Mouse (Mus musculus) brain, embryonic 14.5 days (tissue): ENCODE data around the gene Id3. TPM values are rescaled to one million over a fixed set of nuclear protein-coding genes. Genes with fewer than 3 reads are reported as not detected.

ENCODE experiments used
- DNase-seq: peaks from one replicate; pipeline ENCODE4 v3.0.0-alpha.2; 2011; ENCODE audit warnings: low read depth
- CTCF ChIP-seq: fragments of 200-500 bp; IDR thresholded peaks from 2 replicates; pipeline ENCODE4 v1.5.1; 2012; ENCODE audit warnings: inconsistent platforms, mild to moderate bottlenecking, moderate library complexity, borderline replicate concordance; ENCODE audit not compliant: insufficient read depth, insufficient read length; ENCODE audit errors: extremely low read depth
- POLR2A ChIP-seq: fragments of 200-500 bp; IDR thresholded peaks from 2 replicates; pipeline ENCODE4 v1.6.1; 2012; ENCODE audit warnings: mild to moderate bottlenecking, inconsistent platforms, borderline replicate concordance; ENCODE audit not compliant: poor library complexity, insufficient read depth, insufficient read length, severe bottlenecking; ENCODE audit errors: extremely low read depth
- polyA plus RNA-seq: library from polyadenylated mRNA; depleted of rRNA; stranded (reverse); fragments of >200 nt; gene quantifications from 2 replicates; pipeline ENCODE4 v1.2.3, GENCODE M21; 2012

Gene Id3
- polyA plus RNA-seq, 1 experiment = 107 TPM

DNA sequence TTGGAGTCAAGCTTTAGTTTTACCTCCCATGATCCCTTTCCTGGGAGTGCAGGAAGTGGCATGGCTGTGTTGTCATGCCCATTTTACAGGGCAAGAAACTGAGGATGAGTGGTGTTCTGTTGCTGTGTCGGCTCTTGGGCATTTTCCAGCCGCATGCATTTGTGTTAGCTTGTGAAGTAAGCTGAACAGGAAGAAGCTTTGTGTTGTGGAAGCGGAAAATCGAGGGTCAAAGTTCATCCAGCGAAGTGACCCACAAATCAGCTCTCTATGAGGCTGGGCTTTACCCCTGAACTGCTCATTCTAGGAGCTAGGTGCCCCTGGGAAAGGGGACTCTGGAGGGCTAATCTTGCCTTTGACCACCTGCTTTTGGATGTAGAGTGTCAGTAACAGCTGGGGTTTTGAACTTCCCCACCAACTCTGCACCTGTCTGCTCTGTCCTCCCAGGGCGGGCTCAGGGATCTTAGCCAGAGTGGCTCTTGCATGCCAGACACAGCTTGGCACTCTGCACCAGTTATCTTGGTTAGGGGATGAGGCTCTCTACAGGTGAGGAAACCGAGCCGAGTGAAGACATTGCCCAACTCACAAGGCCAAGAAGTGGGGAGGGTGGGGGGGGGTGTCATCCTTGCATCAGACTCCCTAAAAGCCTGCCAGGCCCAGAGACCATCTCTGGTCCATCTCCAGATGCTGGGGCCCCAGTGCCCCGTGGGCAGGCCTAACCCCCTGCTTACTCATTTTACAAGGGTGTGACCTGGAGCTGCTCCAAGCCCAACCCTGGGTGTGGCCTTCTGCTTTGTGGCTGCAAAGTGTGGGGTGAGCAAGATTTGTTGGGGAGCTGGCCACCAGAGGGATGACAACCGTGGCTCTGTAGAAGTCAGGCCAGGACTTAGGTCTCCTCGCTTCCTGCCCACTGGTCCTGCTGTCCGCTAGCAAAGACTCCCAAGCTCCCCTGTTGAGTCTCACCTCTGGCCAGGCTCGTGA lies 31.2 kb downstream of the Id3 start:
- TF ChIP-seq POLR2A (no peak), CTCF (no peak)
- DNase-seq = no peak

DNA sequence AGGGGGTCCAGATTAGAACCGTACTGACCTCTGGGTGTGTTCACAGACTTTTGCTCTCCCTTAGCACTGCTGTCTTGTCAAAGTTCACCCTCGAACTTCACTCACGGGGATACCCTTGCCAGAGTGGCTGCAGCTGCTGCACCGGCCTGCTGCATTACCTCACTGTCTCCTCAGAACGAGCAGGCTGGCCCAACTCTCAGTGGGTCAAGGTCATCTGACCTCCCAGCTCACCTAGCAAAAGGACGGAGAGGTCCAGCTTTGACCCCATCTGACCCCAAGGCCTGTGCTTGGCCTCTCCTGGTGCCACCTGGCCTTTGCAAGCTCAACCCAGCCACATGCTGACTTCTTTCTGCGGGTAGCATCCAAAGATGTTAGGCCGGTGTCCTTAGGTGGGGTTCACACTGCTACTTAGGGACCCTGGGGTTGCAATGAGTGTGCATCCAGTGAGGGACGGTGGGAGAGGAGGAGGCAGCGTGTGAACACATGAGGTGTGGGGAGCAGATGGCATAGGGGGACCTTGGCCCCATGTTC lies 32.8 kb downstream of the Id3 start:
- TF ChIP-seq POLR2A = no peak
- TF ChIP-seq CTCF = no peak
- no peak for DNase-seq

- no peak for DNase-seq
- no peak for TF ChIP-seq CTCF
- TF ChIP-seq POLR2A = no peak
Observed at GRCm38 (mm10) chr4:136177244-136177611, 33.9 kb downstream of the Id3 start.

- peak; percentile 81 for DNase-seq
- TF ChIP-seq CTCF = no peak
- TF ChIP-seq POLR2A = no peak
Observed at GRCm38 (mm10) chr4:136177612-136178474, 34.5 kb downstream of the Id3 start.

GRCm38 (mm10) chr4:136178475-136178921 lies 35.2 kb downstream of the Id3 start:
- TF ChIP-seq POLR2A = no peak
- TF ChIP-seq CTCF = no peak
- no peak for DNase-seq

- TF ChIP-seq CTCF (no peak), POLR2A (no peak)
- no peak for DNase-seq
Observed at GRCm38 (mm10) chr4:136179456-136179855, 36.2 kb downstream of the Id3 start.

GRCm38 (mm10) chr4:136179998-136180397 lies 36.7 kb downstream of the Id3 start:
- TF ChIP-seq POLR2A (no peak), CTCF (peak; percentile 83)
- DNase-seq = peak; percentile 79

DNA sequence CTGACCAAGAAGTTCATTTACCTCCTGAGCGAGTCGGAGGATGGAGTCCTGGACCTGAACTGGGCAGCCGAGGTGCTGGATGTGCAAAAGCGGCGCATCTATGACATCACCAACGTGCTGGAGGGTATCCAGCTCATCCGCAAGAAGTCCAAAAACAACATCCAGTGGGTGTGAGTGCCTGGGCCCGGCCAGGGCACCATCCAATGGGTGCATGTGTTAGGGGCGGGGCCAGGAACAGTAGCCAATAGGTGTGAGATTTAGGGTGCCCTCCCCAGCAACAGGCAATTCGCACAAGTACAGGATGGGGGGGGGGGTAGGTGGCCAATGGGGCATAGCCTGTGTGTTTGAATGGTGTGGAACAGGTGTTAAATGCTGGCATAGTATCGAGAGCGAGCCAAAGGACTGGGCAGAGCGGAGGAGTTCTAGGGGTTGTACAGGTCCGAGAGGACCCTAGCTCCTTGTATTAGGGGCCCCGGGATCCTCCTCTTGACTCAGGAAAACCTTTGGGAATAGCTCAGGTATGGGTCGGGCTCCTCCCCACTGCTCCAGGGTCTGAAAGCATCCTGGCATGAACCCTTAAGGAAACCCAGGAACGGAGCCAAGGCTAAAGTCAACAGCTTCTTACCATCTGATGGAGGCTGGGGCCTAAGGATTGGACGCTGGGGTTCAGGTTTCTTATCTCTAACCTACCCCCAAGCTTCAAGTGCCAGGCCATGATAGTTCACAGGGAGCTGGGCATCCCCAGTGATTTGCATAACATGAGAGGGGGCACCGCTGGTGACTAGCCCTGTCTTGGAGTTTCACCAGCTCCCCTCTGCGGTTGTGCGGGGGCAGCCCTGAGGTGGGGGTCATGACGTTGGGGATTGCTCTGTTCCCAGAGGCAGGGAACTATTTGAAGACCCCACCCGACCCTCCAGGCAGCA lies 37.4 kb downstream of the Id3 start:
- no peak for TF ChIP-seq CTCF
- no peak for TF ChIP-seq POLR2A
- DNase-seq = peak; percentile 83

DNA sequence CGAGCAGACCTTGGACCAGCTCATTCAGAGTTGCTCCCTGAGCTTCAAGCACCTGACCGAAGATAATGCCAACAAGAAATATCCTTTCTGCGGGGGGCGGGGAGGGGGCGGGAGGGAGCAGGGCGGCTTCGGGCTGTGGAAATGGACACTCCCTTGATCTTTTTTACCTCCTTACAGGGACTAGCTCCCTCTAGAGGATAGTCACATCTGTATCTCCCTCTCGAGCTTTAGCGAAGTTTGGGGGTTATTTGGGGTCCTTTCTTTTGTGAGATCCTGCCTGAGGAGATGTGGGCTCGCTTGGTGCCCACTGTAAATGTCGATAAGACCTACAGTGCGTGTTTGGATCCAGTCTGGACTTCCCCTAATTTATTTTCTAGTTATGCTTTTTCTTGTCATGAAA lies 38.1 kb downstream of the Id3 start:
- TF ChIP-seq POLR2A (no peak), CTCF (no peak)
- no peak for DNase-seq

DNA sequence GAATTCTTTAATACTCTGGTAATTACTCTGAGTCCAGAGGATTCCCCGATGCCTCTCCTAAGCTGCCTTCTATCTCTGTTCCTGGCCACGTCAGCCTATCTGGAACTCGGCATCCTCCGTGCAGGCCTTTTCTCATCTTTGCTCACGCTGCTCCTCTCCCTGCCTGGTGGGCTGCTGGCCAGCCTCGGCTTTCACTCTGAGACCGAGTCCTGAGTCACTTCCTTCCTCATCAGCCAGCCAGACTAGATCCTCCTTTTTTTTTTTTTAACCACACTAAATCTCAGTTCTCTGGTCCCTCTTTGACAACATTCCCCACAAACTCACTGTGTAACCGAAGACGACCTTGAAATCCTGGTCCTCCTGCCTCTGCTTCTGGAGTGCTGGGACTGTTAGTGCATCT lies 42.1 kb downstream of the Id3 start:
- no peak for DNase-seq

GRCm38 (mm10) chr4:136186315-136186714 lies 43.0 kb downstream of the Id3 start:
- no peak for TF ChIP-seq CTCF
- TF ChIP-seq POLR2A = no peak
- no peak for DNase-seq

More for the DNA sequence above, 42.1 kb downstream of the Id3 start:
- TF ChIP-seq CTCF (no peak), POLR2A (no peak)
